27 mouse cellular contexts compared by ENCODE assay signal in genomic region chr10:91031176-91031575, GRCm38 (mm10). TPM values are rescaled to one million over a fixed set of nuclear protein-coding genes. Genes with fewer than 3 reads are reported as not detected.
DNase-seq lines count a peak whose midpoint lies in the region; ATAC-seq lines count a peak whose summit lies in the region.
"Had no signal": no experiment of that assay in that cellular context is flagged by ENCODE, and none has a peak within 500 bp of the region (broad histone marks: within the 10 kb centered on the region; RNA-seq: fewer than 3 reads in every experiment).

No protein-coding gene starts in this region.

- H3K4me1 ChIP-seq in neural tube, embryonic 15.5 days = peaks cover 3% of the 10 kb centered on the region; the same call in 1 of the 2 replicates
- H3K4me1 ChIP-seq: embryonic facial prominence, embryonic 10.5 days; embryonic facial prominence, embryonic 15.5 days; forebrain, embryonic 13.5 days; hindbrain, embryonic 12.5 days; intestine, embryonic 15.5 days; stomach, embryonic 15.5 days had no signal

- H3K27me3 ChIP-seq in neural tube, embryonic 15.5 days (replicated peaks) = no peaks in the 10 kb centered on the region
- H3K27me3 ChIP-seq: embryonic facial prominence, embryonic 15.5 days; forebrain, embryonic 13.5 days; hindbrain, embryonic 12.5 days; intestine, embryonic 15.5 days; stomach, embryonic 15.5 days had no signal

- H3K36me3 ChIP-seq in neural tube, embryonic 15.5 days = peaks cover 8% of the 10 kb centered on the region; the same call in 1 of the 2 replicates
- H3K36me3 ChIP-seq: stomach, embryonic 15.5 days had no signal

- no peak for ATAC-seq in neural tube, embryonic 15.5 days (ENCODE audit: low FRiP score)
- ATAC-seq: CD4-positive, CD25-positive, alpha-beta regulatory T cell, adult 4 months; forebrain, embryonic 13.5 days; hindbrain, postnatal 0 days; intestine, embryonic 15.5 days had no signal

- no peaks in the 10 kb centered on the region for H3K9me3 ChIP-seq in neural tube, embryonic 15.5 days (replicated peaks)
- H3K9me3 ChIP-seq: embryonic facial prominence, embryonic 10.5 days; embryonic facial prominence, embryonic 15.5 days; forebrain, embryonic 13.5 days; hindbrain, embryonic 12.5 days; intestine, embryonic 15.5 days; stomach, embryonic 15.5 days had no signal

- DNase-seq in gastrocnemius, adult 18-20 months (ENCODE audit: low spot score) = peak; percentile 21
- no peak for DNase-seq in gastrocnemius, postnatal 36 days
- peak; percentile 18 for DNase-seq in heart, adult 8-10 months (ENCODE audit: low spot score)
- no peak for DNase-seq in heart, postnatal 25 days (ENCODE audit: low spot score)
- DNase-seq in gastrocnemius, postnatal 14 days = peak; percentile 17
- peak; percentile 17 for DNase-seq in heart, postnatal 4 days
- DNase-seq: adrenal gland, adult 8-10 months; cerebellum, adult 2 months; cerebellum, postnatal 25 days; kidney, adult 8-10 months; kidney, postnatal 14 days; liver; lung, embryonic 14.5 days; lung, postnatal 14 days; midbrain, embryonic 14.5 days; retina, postnatal 1 day; right cerebral cortex, postnatal 14 days had no signal

- H3K4me2 ChIP-seq in neural tube, embryonic 15.5 days = no peak overlapping the region
- H3K4me2 ChIP-seq: embryonic facial prominence, embryonic 15.5 days; forebrain, embryonic 13.5 days; hindbrain, embryonic 12.5 days; intestine, embryonic 15.5 days; lung, embryonic 14.5 days; stomach, embryonic 15.5 days had no signal

- intact Hi-C loops in gastrocnemius, postnatal 36 days (cut with DNase I) = no loop called here
- intact Hi-C loops in heart, postnatal 25 days (cut with DNase I) = no loop called here
- intact Hi-C loops in gastrocnemius, postnatal 14 days (cut with DNase I; ENCODE audit: low total_unique reads) = no loop called here

- H3K27ac ChIP-seq in neural tube, embryonic 15.5 days (replicated peaks) = no peak overlapping the region
- H3K27ac ChIP-seq: embryonic facial prominence, embryonic 10.5 days; embryonic facial prominence, embryonic 15.5 days; forebrain, embryonic 13.5 days; hindbrain, embryonic 12.5 days; hindbrain, postnatal 0 days; intestine, embryonic 15.5 days; liver, embryonic 14.5 days; stomach, embryonic 15.5 days had no signal

- no peak overlapping the region for H3K4me3 ChIP-seq in neural tube, embryonic 15.5 days (replicated peaks)
- H3K4me3 ChIP-seq: embryonic facial prominence, embryonic 10.5 days; embryonic facial prominence, embryonic 15.5 days; forebrain, embryonic 13.5 days; hindbrain, embryonic 12.5 days; intestine, embryonic 15.5 days; stomach, embryonic 15.5 days had no signal

- no peak overlapping the region for H3K9ac ChIP-seq in neural tube, embryonic 15.5 days (replicated peaks)
- H3K9ac ChIP-seq: embryonic facial prominence, embryonic 15.5 days; forebrain, embryonic 13.5 days; hindbrain, embryonic 12.5 days; intestine, embryonic 15.5 days; liver, embryonic 14.5 days; lung, embryonic 14.5 days; stomach, embryonic 15.5 days had no signal

- WGBS in neural tube, embryonic 15.5 days = 87% methylated on average over 9 of the region's 9 CpGs

RNA-seq across cellular contexts. Expression of gene Apaf1, which starts 51.4 kb away (rescaled TPM):
- 1 to 10 TPM; 1.7 to 2.2 TPM for total RNA-seq in gastrocnemius, adult 18-20 months (2021)
- total RNA-seq in gastrocnemius, postnatal 36 days (2021) = 1 to 10 TPM; 1.7 to 2.6 TPM
- total RNA-seq in heart, adult 8-10 months (2022) = 1 to 10 TPM; 4.3 to 7.4 (median 5.6) TPM
- total RNA-seq in heart, postnatal 25 days (2021) = 1 to 10 TPM; 8.0 to 8.2 TPM
- 1 to 10 TPM; 5.8 TPM for total RNA-seq in gastrocnemius, postnatal 14 days (2021)
- total RNA-seq in heart, postnatal 4 days (2021) = 10 to 100 TPM; 18.1 to 19.9 TPM
- 14.3 and 14.4 TPM in 2 replicates for polyA plus RNA-seq in neural tube, embryonic 15.5 days (2015; fragmentation: Nextera tagmentation; extraction: Ambion mirVana)

RNA-seq across cellular contexts. Expression of gene Ikbip, which starts 51.6 kb away (rescaled TPM):
- total RNA-seq in gastrocnemius, adult 18-20 months (2021) = 10 to 100 TPM in 1 of 2 experiments, 1 to 10 TPM in 1; 9.7 to 12.7 TPM
- 10 to 100 TPM in 1 of 2 experiments, 1 to 10 TPM in 1; 8.4 to 12.1 TPM for total RNA-seq in gastrocnemius, postnatal 36 days (2021)
- total RNA-seq in heart, adult 8-10 months (2022) = 10 to 100 TPM; 19.8 to 22.9 (median 21.7) TPM
- total RNA-seq in heart, postnatal 25 days (2021) = 10 to 100 TPM; 17.4 to 18.6 TPM
- total RNA-seq in gastrocnemius, postnatal 14 days (2021) = 10 to 100 TPM; 16.2 to 18.2 TPM
- total RNA-seq in heart, postnatal 4 days (2021) = 10 to 100 TPM; 25.2 to 25.3 TPM
- polyA plus RNA-seq in neural tube, embryonic 15.5 days (2015; fragmentation: Nextera tagmentation; extraction: Ambion mirVana) = 22.7 and 29.1 TPM in 2 replicates

Comparison
In these comparisons a context has a peak if more than half of its experiments do, and no peak if none do; other contexts are left out.
1. DNase-seq: peak in gastrocnemius, adult 18-20 months (single experiment), heart, adult 8-10 months (single experiment), gastrocnemius, postnatal 14 days (single experiment) and heart, postnatal 4 days (single experiment); none in gastrocnemius, postnatal 36 days (0 of 2) and heart, postnatal 25 days (single experiment).